Mouse (Mus musculus): ENCODE data around the gene C330021F23Rik.
A peak's percentile ranks its signal among the peaks of the same experiment; 100 is the strongest.

C330021F23Rik gene

DNA sequence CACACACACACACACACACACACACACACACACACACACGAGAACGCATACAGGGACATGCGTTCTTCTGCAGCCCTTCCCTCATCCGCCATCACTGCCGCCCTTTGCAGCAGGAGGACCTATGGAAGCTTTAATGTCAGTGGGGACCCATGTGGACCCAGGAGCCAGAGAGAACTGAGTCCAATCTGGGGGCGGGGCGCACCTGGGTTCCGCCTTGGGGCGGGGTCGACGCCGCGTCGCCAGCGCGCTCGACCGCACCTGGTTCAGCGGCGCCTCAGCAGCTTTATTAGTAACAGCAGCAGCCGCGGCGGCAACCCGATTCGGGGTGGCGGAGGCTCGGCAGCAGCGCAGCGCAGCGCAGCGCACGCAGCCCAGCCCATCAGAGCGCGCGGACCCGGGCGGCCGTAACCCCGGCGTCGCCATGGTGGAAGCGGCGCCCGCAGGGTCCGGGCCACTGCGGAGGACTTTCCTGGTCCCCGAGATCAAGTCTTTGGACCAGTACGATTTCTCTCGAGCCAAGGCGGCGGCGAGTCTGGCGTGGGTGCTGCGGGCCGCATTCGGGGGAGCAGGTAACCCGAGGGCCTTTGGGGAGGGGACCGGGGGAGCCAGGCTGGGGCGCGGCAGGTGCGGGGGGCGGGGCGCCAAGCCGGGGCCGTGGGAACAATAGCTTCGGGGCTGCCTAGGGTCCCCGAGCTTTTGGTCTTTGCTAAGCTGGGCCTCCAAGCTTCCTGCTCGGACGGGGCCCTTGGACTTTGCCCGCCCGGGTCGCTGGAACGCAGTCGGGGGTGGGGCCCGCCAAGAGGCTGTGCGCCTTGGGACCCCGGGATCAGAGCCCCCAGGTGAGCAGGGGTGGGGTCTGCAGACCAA lies 19.8 kb downstream of the C330021F23Rik start:
- peak; percentile 92 for DNase-seq (ENCODE audit: low read depth, low spot score)

DNA sequence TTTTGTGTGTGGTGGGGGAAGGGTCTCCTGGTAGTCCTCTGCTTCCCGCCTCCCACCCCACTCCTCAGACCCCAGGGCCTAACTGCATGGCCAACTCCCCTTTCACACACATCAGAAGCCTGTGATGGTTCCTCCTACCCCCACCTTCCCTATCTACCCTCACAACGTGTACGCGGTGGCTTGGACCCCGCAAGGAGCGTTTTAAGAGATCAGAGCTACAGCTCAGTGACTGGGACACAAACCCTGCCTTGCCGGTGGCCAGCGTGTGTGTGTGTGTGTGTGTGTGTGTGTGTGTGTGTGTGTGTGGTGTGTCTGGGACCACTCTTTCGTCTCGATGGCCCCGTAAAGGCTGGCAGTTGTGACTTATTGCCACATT lies 20.5 kb downstream of the C330021F23Rik start:
- peak; percentile 49 for DNase-seq (ENCODE audit: low read depth, low spot score)

DNA sequence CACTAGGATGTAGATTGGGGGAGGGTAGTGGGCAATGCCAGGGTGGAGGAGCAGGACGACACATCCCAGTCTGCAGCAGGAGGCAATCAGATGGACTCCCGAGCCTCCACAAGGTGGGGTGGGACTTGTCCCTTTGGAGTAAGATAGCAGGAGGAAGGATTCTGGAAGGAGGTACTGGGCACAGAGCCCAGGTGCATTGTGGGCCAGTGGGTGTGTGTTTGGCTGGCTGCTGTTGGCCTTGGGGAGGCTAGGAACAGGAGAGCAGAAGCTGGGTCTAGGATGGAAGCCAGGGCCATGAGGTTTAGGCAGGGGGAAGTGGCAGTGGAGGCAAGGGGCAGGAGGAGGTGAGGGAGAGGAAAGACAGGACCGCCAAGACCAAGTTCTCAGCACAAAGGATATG lies 25.7 kb downstream of the C330021F23Rik start:
- DNase-seq (ENCODE audit: low read depth, low spot score), result peak; percentile 28

DNA sequence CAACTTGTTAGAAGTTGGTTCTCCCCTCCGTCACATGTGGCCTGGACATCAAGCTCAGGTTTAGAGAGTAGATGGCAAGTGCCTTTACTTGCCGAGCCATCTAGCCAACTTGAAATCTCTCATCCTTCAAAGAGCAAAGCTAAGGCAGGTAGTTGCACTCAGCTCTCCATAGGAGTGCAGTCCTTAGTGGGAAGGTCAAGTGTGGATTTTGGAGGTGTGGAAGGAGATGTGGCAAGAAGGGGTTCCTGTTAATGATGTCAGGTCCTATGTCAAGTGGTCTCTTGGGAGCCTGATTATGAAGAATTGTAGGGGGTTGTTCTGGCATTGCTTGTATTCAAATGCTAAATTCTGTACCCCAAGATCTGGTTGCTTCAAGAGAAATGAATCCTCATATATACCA lies 26.7 kb downstream of the C330021F23Rik start:
- DNase-seq (ENCODE audit: low read depth, low spot score), result no peak

DNA sequence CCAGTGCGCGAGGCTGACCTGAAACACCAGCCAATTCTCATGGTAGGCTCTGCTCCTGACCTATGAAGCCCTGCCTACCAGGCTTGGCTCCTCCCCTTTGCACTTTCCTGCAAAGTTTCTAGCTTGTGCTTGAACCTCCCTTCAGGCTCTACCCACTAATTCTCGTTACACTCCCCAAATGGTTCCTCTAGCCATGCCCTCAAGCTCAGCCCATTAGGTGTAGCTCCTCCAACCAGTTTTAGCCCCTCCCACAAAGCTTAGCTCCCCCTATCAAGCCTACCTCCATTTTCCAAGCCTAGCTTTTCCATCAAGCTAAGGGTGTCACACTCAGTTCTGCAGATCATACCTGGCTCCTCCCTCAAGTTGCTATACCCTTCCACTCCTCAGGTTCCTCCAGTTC lies 30.3 kb downstream of the C330021F23Rik start:
- peak; percentile 95 for DNase-seq (ENCODE audit: low read depth, low spot score)

DNA sequence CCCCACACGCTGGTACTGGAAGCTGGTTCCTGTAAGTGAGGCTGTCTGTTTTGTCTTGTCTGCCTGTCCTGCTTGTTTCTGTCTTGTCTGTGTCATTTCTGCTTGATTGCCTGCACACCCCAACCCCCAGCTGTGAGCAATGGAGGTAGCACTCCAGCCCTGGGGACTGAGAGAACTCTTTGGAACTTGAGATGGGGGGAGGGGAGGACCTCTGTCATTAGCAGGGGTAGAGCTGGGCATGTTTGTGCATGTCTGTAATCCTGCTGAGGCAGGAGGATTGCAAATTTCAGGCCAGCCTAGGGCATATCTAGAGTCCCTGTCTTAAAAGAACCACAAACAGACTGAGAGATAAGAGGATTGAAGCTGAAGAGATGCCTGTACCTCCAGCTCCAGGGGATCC lies 31.4 kb downstream of the C330021F23Rik start:
- peak; percentile 86 for DNase-seq (ENCODE audit: low read depth, low spot score)

DNA sequence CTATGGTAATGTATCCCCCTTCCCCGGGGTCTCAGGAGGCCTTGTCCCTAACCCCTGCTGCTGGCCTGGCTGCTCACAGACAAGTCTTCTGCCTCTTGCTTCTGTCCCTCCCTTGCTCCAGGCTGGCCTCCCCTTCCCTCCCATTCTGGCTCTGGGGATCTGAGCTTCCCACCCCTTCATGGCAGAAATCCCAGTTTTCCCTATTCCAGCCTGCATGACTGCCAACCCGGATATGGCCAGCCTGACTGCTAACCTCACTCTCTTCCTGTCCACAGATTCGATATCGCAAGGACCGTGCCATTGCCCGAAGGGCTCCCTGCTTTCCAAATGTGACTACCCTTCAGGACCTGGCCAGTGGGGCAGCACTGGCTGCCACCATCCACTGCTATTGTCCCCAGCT lies 32.6 kb downstream of the C330021F23Rik start:
- DNase-seq (ENCODE audit: low read depth, low spot score), result no peak

DNA sequence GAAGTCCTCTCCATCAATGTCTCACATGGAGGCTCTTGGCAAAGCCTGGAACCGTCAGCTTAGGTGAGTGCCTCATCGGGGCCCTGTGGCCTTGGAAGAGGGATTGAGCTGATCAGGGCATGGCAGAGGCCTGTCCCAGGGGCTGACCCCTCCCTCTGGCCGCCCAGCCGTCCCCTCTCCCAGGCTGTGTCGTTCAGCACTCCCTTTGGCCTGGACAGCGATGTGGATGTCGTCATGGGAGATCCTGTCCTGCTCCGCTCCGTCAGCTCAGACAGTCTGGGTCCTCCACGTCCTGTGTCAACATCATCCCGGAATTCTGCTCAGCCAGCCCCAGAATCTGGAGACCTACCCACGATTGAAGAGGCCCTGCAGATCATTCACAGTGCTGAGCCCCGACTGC lies 35.6 kb downstream of the C330021F23Rik start:
- no peak for DNase-seq (ENCODE audit: low read depth, low spot score)

DNA sequence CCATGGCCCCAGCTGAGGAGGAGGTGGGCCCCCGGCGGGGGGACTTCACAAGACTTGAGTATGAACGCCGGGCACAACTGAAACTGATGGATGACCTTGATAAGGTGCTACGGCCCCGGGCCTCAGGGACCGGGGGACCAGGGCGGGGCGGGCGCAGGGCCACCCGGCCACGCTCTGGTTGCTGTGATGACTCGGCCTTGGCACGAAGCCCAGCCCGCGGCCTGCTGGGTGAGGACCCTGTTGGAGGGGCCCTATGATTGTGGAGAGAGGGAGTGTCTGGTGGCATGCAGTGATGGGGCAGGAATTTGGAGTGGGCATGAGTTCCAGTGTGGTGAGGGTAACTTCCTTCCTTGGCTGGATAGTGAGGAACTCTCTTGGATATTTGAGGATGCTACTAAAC lies 38.8 kb downstream of the C330021F23Rik start:
- no peak for DNase-seq (ENCODE audit: low read depth, low spot score)

DNA sequence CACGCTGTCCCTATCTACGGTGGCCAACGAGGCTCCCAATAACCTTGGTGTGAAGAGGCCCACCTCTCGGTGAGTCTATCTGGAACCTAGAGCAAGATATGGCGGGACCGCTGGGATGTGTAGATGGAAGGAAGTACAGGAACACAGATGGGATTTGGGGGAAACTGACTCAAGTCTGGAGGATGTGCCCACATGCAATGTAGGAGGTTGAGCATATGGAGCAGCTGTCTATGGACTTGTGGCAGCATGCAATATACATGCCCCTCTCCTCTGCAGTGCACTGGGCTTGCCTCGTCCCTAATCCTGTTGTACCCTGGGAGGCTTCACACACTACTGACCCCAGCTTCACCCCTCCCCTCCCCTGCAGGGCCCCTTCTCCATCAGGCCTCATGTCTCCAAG lies 40.0 kb downstream of the C330021F23Rik start:
- no peak for DNase-seq (ENCODE audit: low read depth, low spot score)

DNA sequence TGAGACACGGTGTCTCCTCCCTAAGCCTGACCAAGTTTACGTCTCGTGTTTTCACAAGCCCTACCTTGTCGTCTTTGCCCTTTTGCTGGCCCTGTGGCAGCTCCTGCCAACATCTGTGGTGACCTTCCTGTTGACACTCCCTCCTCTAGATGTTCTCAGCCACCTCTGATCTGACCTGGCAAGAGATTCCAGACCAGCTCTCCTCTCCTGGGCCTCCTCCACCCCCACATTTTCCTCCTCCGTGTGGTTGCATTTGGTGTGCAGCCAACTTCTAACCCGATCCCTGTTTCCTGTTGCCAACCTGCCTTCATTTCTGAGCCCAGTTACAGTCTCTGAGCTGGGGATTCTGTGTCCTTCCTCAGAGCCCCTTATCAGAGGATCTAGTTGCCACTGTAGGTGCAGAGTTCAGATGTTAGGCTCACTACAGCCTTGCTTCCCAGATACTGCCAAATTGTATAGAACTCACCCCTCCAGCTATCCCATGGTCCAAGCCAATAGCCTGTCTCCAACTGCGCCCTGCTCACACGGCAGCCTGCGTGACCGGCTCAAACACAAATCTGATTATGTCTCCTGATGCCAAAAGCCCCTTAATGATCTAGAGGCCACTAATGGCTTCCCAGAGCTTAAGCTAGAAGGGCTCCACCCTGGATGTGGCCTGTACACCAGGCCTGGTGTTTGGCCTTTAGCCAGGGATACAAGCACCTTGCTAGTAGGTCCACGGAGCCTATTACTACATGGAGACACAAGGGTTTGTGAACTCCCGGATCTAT lies 41.4 kb downstream of the C330021F23Rik start:
- DNase-seq (ENCODE audit: low read depth, low spot score), result no peak

DNA sequence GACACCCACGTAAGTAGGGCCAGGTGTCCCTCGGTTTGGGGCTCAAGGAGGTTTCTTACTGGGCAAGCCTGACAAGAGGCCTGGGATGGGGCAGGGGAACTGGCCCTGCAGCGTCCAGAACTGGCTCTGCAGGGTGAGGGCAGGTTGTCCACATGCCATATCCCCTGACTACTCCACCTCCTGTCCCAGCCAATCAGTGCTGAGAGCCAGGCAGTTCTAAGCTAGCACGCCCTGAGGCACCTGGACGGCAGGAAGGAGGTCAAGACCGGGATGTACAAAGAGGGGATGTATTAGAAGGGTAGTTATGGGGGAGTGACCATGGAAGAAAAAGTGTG lies 42.0 kb downstream of the C330021F23Rik start:
- DNase-seq (ENCODE audit: low read depth, low spot score), result no peak

DNA sequence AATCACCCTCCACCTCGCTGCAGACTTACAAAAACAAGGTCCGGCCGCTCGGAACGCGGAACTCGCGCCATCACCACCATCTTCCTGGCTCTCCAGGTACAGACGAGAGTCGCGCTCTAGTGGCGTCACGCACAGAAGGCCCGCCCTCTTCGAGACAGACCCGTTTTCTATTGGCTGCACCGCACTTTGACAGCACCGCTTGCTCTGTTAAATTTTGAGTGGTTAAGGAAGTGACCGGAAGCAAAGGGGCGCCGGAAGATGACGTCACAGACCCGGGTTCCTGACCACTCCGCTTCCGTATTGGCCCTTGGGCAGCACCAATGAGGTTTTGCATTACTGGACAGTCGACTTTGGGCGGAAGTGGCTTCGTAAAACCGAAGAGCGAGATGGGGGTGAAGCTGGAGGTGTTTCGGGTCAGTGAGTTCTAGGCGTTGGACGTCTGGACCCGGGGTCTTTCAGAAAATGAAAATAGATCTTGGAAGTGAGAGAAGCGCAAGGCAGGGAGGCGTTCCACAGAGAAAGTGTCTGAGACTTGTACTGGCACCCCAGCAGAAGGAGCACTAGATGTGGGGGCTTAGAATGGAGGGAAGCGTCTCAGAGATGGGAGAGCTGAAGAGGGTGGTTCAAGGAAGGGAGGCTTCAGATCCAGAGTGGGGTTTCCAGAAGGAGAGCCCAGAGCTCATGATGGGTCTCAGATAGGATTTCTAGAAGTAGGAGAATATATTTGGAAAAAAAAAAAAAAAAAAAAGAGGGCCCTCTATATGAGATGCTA lies 53.6 kb downstream of the C330021F23Rik start, which contains the start of the genes Xab2 and Pet100:
TSS of gene Xab2 (minus strand) at position 118 of the 772 bp plus-strand sequence.
TSS of gene Pet100 (plus strand) at position 350 of the 772 bp plus-strand sequence.
- DNase-seq (ENCODE audit: low read depth, low spot score), result peak; percentile 100

DNA sequence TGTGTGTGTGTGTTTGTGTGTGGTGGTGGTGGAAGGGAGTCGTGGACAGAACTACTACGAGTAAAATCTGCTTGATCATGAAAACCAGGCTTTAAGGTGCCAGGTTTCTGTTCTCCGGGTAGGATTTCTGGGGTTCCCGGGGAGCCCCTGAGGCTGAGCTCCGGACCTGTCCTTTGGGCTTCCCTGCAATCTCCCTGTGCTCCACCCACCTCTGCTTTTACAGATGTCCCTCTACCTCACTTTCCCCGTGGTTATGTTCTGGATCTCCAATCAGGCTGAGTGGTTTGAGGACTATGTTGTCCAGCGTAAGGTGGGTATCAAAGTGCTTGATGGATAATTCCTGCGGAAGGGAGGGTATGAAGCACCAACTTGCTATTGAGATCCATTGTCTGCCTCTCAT lies 54.3 kb downstream of the C330021F23Rik start:
- DNase-seq (ENCODE audit: low read depth, low spot score), result no peak

DNA sequence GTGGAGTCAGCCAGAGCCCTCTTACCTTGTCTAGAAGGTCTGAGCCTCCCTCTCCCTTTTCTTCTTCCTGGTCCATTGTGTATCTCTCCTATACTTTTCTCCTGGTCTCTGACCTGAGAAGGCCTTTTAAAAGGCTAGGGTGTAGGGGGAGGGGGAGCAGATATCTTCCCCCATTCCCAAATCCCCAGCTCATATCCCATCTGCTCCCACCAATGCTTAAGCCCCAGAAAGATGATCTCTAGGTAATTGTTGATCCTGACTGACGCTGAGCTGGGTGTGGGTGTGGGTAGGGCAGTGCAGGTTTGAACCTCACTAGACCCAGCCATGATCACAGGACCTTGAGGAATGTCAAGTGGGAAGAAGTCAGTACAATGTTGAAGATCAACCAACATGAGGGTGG lies 57.7 kb downstream of the C330021F23Rik start, which contains the start of gene Pcp2:
TSS of gene Pcp2 (minus strand) at position 101 of the 400 bp plus-strand sequence.
- no peak for DNase-seq (ENCODE audit: low read depth, low spot score)

DNA sequence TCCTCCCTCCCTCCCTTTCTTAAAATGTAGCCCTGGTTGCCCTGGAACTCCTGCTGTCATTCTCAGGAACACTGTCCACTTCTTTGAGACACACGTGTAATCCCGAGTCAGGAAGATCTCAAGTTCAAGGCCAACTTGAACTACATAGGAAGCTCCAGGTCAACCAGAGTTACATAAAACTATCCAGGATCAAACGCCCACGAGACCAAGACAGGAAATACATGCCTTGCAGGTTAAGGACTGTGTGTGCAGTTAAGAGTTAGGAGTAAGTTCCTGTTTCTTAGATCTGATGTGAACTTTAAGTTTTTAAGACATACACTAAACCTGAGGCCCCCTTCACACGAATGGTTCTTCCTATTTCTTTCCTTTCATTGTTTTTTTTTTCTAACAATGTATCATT lies 59.2 kb downstream of the C330021F23Rik start:
- DNase-seq (ENCODE audit: low read depth, low spot score), result no peak

DNA sequence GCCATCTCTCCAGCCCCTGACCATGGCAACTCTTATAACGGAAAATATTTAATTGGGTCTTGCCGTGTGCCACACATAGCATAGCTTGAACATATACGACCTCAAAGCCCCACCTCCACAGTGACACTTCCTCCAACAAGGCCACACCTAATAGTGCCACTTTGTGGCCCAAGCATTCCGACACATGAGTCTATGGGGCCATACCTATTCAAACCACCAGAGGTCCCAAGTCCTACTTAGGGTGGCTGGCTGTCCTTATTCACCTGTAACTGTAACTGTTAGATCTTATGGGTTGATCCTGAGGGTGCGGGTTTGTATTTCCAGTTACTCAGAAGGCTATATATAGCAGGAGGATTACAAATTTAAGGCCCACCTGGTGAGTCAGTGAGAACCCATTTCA lies 60.2 kb downstream of the C330021F23Rik start:
- DNase-seq (ENCODE audit: low read depth, low spot score), result peak; percentile 88

DNA sequence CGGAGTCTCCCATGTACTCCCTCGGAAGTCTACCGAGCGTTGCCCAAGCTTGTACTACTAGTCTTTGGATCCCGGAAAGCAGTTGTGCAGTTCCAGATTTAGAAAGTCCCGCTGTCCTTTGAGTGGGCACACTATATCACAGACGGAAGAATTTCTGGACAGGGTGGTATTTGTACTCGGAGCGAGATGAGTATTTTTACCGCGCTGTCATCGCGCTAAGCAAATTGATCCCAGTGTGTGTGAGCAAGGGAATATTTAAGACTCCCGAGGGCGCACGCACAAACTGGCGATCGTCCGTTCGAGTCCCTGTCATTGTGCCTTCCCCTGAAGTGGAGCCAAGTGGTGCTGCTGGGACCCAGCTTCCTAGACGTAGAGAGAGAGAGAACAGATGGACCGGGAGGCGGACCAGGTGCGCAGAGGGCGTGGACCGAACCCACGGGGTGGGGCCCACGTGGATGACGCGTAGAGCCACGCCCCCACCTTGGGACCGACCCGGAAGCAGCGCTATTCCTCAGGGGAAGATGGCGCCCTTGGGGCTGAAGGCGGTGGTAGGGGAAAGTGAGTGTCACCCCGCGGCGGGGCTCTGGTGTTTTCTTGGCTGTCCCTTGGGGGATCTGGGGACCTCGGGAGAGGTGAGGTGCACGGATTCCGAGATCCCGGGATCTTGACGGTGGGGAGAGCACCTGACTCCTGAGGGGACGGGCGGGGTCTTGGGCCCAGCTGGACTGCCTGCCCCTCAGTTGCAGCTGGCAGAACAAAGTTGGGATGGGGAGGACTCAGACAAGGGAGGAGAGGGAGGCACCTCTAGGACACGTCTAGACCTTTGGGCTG lies 63.1 kb downstream of the C330021F23Rik start, which contains the start of gene Stxbp2:
TSS of gene Stxbp2 (plus strand) at position 309 of the 831 bp plus-strand sequence.
- peak; percentile 90 for DNase-seq (ENCODE audit: low read depth, low spot score)

DNA sequence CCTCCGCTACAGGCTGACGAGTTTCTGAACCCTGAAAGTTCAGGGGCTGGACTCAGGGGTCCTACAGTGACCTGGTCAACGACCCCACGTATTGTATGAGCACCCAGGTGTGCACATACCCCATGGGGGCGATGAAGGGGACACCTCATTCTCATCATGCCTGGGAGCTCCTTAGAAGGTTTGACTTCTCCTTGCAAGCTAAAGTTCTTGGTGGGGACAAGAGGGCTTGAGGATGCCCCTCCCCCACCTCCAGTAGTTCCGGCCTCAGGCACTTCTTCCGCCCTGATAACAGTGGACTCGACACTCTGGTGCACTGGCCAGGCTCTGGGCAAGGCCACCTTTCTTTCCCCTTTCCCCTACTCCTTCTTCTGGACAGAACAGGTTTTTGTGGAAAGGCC lies 63.7 kb downstream of the C330021F23Rik start:
- peak; percentile 31 for DNase-seq (ENCODE audit: low read depth, low spot score)
